Mouse (Mus musculus) E14TG2a.4 (cell line): ENCODE measurements around the gene Myo5c.

Experiments used
- CTCF ChIP-seq: conservative IDR thresholded peaks from 2 replicates; pipeline ENCODE4 v1.5.1; 2014; ENCODE audit warnings: low read length
- NANOG ChIP-seq: IDR thresholded peaks from 2 replicates; pipeline ENCODE4 v1.6.1; 2014; ENCODE audit warnings: borderline replicate concordance, low read length, mixed read lengths
- POU5F1 ChIP-seq: IDR thresholded peaks from 2 replicates; pipeline ENCODE4 v1.6.1; 2014; ENCODE audit warnings: low read length, borderline replicate concordance

DNA sequence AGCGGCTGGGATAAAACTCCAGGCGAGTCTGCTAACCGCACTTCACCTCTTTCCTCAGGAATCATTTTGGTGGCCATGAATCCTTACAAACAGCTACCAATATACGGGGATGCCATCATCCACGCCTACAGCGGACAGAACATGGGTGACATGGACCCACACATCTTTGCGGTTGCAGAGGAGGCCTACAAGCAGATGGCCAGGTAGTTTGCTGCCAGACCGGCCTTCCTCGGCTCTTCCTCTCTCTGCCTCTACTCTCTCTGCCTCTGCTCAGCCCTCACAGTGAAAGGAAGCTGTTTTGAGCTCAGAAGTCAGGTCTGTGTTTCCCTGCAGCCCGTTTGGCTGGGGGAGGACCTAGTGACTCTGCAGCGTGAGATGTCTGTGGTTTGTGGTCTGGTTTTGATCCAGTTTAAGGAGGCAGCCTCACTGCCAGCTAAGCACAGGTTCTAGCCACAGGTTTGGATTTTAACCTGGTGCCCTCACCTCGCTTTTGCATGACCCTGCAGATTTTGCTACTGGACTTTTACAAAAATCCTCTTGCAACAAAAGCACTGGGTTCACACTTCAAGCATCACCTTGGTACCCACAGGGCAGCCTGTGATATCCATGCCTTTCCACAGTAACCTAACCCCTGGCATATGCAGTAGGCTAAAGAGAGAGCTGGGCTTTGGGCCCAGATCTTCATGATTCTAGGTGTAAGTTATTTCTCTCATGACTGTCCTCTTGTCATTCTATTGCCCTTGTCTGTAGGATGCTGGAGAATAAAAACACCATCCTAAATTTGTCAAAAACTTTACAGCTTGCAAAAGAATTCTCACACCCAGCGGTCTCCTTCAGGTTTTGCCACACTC, 14.5 kb downstream of the Myo5c start:
- TF ChIP-seq CTCF (no peak), POU5F1 (no peak), NANOG (no peak)
